Mouse (Mus musculus) myocyte (in vitro differentiated cells): Measurements from ENCODE around the gene Sys1.

Source experiments
- CEBPB ChIP-seq: IDR thresholded peaks from 2 replicates; pipeline ENCODE4 v1.6.1; 2011; ENCODE audit warnings: mild to moderate bottlenecking, moderate library complexity; ENCODE audit not compliant: poor library complexity, insufficient read depth, severe bottlenecking
- POLR2A ChIP-seq: IDR thresholded peaks from one replicate; pipeline ENCODE4 v1.6.1; 2011; ENCODE audit warnings: low read depth, mild to moderate bottlenecking, control low read depth, moderate library complexity; ENCODE audit not compliant: insufficient read length
- SRF ChIP-seq: IDR thresholded peaks from one replicate; pipeline ENCODE4 v1.6.1; 2011; ENCODE audit warnings: low read depth; ENCODE audit not compliant: control insufficient read depth, insufficient read length

GRCm38 (mm10) chr2:164440314-164440713, 16.4 kb upstream of the Sys1 start:
- TF ChIP-seq SRF (no peak), POLR2A (no peak), CEBPB (no peak)
